ENCODE assay signal across 8 mouse cellular contexts in the genomic region with DNA sequence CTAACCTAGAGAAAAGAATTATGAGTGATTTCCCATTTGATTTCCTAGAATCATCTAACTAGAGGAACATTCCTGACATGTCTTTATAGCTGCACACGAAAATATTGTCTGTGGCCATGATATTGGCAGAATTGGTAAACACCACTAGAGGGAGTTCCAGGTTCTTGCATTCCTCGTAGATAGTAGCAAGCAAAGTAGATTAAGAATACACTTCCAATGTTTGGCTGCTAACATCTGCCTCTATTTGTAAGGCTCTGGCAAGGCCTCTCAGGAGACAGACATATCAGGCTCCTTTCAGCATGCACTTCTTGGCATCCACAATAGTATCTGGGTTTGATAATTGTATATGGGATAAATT. TPM values are rescaled to one million over a fixed set of nuclear protein-coding genes. Genes with fewer than 3 reads are reported as not detected.
DNase-seq lines count a peak whose midpoint lies in the region; ATAC-seq and TF ChIP-seq lines count a peak whose summit lies in the region.

No protein-coding gene starts in this region.

- H3K27ac ChIP-seq in layer of hippocampus, adult 2 months = no peak overlapping the region
- no peak overlapping the region for H3K27ac ChIP-seq in midbrain, embryonic 13.5 days
- no peak overlapping the region for H3K27ac ChIP-seq in forebrain, embryonic 12.5 days

- no peaks in the 10 kb centered on the region for H3K9me3 ChIP-seq in G1E (replicated peaks)
- H3K9me3 ChIP-seq in midbrain, embryonic 13.5 days = no peaks in the 10 kb centered on the region
- no peaks in the 10 kb centered on the region for H3K9me3 ChIP-seq in forebrain, embryonic 12.5 days

- H3K4me1 ChIP-seq in G1E (ENCODE audit: insufficient read depth, low read depth, low read length) = peaks cover 20% of the 10 kb centered on the region
- H3K4me1 ChIP-seq in midbrain, embryonic 13.5 days (replicated peaks) = peaks cover 15% of the 10 kb centered on the region
- H3K4me1 ChIP-seq in forebrain, embryonic 12.5 days = peaks cover 17% of the 10 kb centered on the region

- peak; percentile 45; the same call in 1 of the 2 replicates for ATAC-seq in G1E (ENCODE audit: extremely low read depth, insufficient number of reproducible peaks, low FRiP score, poor library complexity, severe bottlenecking)
- no peak for ATAC-seq in midbrain, embryonic 13.5 days
- ATAC-seq in forebrain, embryonic 12.5 days (ENCODE audit: low FRiP score) = no peak

- peaks cover 8% of the 10 kb centered on the region for H3K36me3 ChIP-seq in G1E (replicated peaks)
- H3K36me3 ChIP-seq in midbrain, embryonic 13.5 days = no peaks in the 10 kb centered on the region
- no peaks in the 10 kb centered on the region for H3K36me3 ChIP-seq in forebrain, embryonic 12.5 days (replicated peaks)

- TF ChIP-seq CTCF in layer of hippocampus, adult 2 months (conservative IDR thresholded peaks at IDR 0.05) = peak; percentile 76
- peak; percentile 14; the same call in 1 of the 2 replicates for TF ChIP-seq CTCF in G1E (IDR thresholded peaks at IDR 0.05; ENCODE audit: low read depth, low read length)

- peaks cover 20% of the 10 kb centered on the region for H3K27me3 ChIP-seq in G1E (ENCODE audit: insufficient read depth, low read length)
- 0 out of 2 replicates have a peak, but pooled peaks cover under 1% of the 10 kb centered on the region for H3K27me3 ChIP-seq in midbrain, embryonic 13.5 days
- peaks cover 13% of the 10 kb centered on the region for H3K27me3 ChIP-seq in forebrain, embryonic 12.5 days

- H3K4me3 ChIP-seq in layer of hippocampus, adult 2 months = no peak overlapping the region
- no peak overlapping the region for H3K4me3 ChIP-seq in G1E (ENCODE audit: low read depth, low read length)
- no peak overlapping the region for H3K4me3 ChIP-seq in midbrain, embryonic 13.5 days (replicated peaks)
- H3K4me3 ChIP-seq in forebrain, embryonic 12.5 days (replicated peaks) = no peak overlapping the region

- 17% methylated on average over 2 of the region's 2 CpGs for WGBS in midbrain, embryonic 13.5 days
- 20% methylated on average over 2 of the region's 2 CpGs for WGBS in forebrain, embryonic 12.5 days

- no peak overlapping the region for H3K4me2 ChIP-seq in midbrain, embryonic 13.5 days (replicated peaks)
- H3K4me2 ChIP-seq in forebrain, embryonic 12.5 days = no peak overlapping the region

- DNase-seq in layer of hippocampus, adult 2 months (ENCODE audit: low spot score in 2 of 2) = no peak
- no peak for DNase-seq in layer of hippocampus, postnatal 10 days (ENCODE audit: low spot score in 2 of 2)
- peak; percentile 12 for DNase-seq in G1E (ENCODE audit: low spot score)
- DNase-seq in c-Kit-positive CD71-negative TER-119-negative erythroid progenitor cells, embryonic 14.5 days (ENCODE audit: low read depth) = peak; percentile 73
- DNase-seq in lung, postnatal 36 days = peak; percentile 63
- no peak for DNase-seq in cerebellum, adult 11 months

- H3K9ac ChIP-seq in midbrain, embryonic 13.5 days (replicated peaks) = no peak overlapping the region
- H3K9ac ChIP-seq in forebrain, embryonic 12.5 days = no peak overlapping the region

RNA-seq across cellular contexts. Expression of a gene that starts 1.1 kb away (rescaled TPM):
- under 1 TPM; 0.25 to 0.77 TPM for total RNA-seq in layer of hippocampus, adult 2 months (2021)
- 1 to 10 TPM; 1.5 to 2.5 TPM for total RNA-seq in layer of hippocampus, postnatal 10 days (2021)
- total RNA-seq in G1E (2014; fragmentation: Nextera tagmentation) (117 and 119 TPM in 2 replicates), G1E (2017) (117 and 127 TPM in 2 replicates)
- 6.7 and 9.6 TPM in 2 replicates for polyA plus RNA-seq in G1E (2012)
- 24.4 and 26.4 TPM in 2 replicates for polyA plus RNA-seq in midbrain, embryonic 13.5 days (2015; fragmentation: Nextera tagmentation; extraction: Ambion mirVana)
- polyA plus RNA-seq in forebrain, embryonic 12.5 days (2016; fragmentation: Nextera tagmentation; extraction: Ambion mirVana) = 75.3 and 83.4 TPM in 2 replicates

RNA-seq across cellular contexts. Expression of a gene that starts 5.9 kb away (rescaled TPM):
- not detected for total RNA-seq in layer of hippocampus, adult 2 months (2021)
- total RNA-seq in layer of hippocampus, postnatal 10 days (2021) = under 1 TPM in 1 of 2 experiments, not detected in 1; 0.13 TPM
- 0.78 TPM in 1 of 2 replicates, not detected in the other for total RNA-seq in G1E (2014; fragmentation: Nextera tagmentation)
- 0.05 and 0.35 TPM in 2 replicates for total RNA-seq in G1E (2017)
- 0.05 and 0.06 TPM in 2 replicates for polyA plus RNA-seq in G1E (2012)
- polyA plus RNA-seq in midbrain, embryonic 13.5 days (2015; fragmentation: Nextera tagmentation; extraction: Ambion mirVana) = 0.07 TPM in 1 of 2 replicates, not detected in the other
- polyA plus RNA-seq in forebrain, embryonic 12.5 days (2016; fragmentation: Nextera tagmentation; extraction: Ambion mirVana) = 0.11 TPM in 1 of 2 replicates, not detected in the other

RNA-seq across cellular contexts. Expression of a gene that starts 40.5 kb away (rescaled TPM):
- total RNA-seq in layer of hippocampus, adult 2 months (2021) = 10 to 100 TPM; 52.6 to 55.4 TPM
- 10 to 100 TPM; 42.6 to 46.0 TPM for total RNA-seq in layer of hippocampus, postnatal 10 days (2021)
- total RNA-seq in G1E (2014; fragmentation: Nextera tagmentation) = 10.2 and 12.0 TPM in 2 replicates
- total RNA-seq in G1E (2017) = 48.8 and 50.2 TPM in 2 replicates
- 106 and 136 TPM in 2 replicates for polyA plus RNA-seq in G1E (2012)
- 29.5 and 32.1 TPM in 2 replicates for polyA plus RNA-seq in midbrain, embryonic 13.5 days (2015; fragmentation: Nextera tagmentation; extraction: Ambion mirVana)
- 30.8 and 31.5 TPM in 2 replicates for polyA plus RNA-seq in forebrain, embryonic 12.5 days (2016; fragmentation: Nextera tagmentation; extraction: Ambion mirVana)

RNA-seq across cellular contexts. Expression of a gene that starts 44.1 kb away (rescaled TPM):
- 10 to 100 TPM; 21.4 to 25.0 TPM for total RNA-seq in layer of hippocampus, adult 2 months (2021)
- total RNA-seq in layer of hippocampus, postnatal 10 days (2021) = 10 to 100 TPM; 16.6 to 19.5 TPM
- total RNA-seq in G1E (2014; fragmentation: Nextera tagmentation) (7.8 and 9.3 TPM in 2 replicates), G1E (2017) (10.7 and 11.0 TPM in 2 replicates)
- 4.6 and 5.5 TPM in 2 replicates for polyA plus RNA-seq in G1E (2012)
- polyA plus RNA-seq in midbrain, embryonic 13.5 days (2015; fragmentation: Nextera tagmentation; extraction: Ambion mirVana) = 20.4 and 21.7 TPM in 2 replicates
- polyA plus RNA-seq in forebrain, embryonic 12.5 days (2016; fragmentation: Nextera tagmentation; extraction: Ambion mirVana) = 35.9 and 40.5 TPM in 2 replicates

Comparison
In these comparisons a context has a peak if more than half of its experiments do, and no peak if none do; other contexts are left out.
1. DNase-seq: peak in G1E (single experiment), c-Kit-positive CD71-negative TER-119-negative erythroid progenitor cells, embryonic 14.5 days (single experiment) and lung, postnatal 36 days (single experiment); none in layer of hippocampus, adult 2 months (0 of 2), layer of hippocampus, postnatal 10 days (0 of 2) and cerebellum, adult 11 months (single experiment).
2. RNA of a gene that starts 1.1 kb away (total RNA-seq): 117 to 127 TPM in G1E; 1.5 to 2.5 TPM in layer of hippocampus, postnatal 10 days and 0.25 to 0.77 TPM in layer of hippocampus, adult 2 months; every median in the first group is over 10 times any median in the second.